Mouse (Mus musculus): Measurements from ENCODE around the gene Atp12a. TPM values are rescaled to one million over a fixed set of nuclear protein-coding genes. Genes with fewer than 3 reads are reported as not detected.

The Atp12a gene
- 129 TPM for polyA plus RNA-seq (2014; fragmentation: Illumina TruSeq; extraction: RNeasy Lipid Tissue Mini Kit (QIAGEN cat#74804); ENCODE audit: low read depth, low replicate concordance)

DNA sequence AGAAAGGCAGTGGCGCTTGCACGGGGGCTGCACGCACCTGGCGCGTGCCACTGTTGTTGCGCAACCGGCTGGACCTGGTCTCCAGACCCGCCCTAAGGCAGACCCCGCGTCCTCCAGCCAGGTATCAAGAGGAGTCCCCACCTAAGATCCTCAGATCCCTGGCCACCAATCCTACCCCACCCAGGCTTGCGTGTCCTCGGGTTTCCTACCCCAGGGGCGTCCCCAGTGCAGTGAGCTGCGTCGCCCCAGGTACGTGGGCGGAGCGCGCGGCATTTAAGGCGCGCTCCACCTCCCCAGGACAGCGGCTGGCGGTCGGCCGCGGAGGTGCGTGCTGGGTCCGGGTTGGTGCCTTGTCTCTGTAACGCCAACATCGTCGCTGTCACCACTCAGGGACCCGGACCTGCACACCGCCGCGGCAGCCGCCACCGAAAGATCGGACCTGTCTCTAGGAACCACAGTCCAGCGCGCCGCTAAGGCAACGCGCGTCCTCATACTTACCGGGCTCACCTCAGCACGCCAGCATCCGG is at the start of gene Atp12a:
Atp12a (plus strand) TSS at position 358 of the 527 bp plus-strand sequence.

DNA sequence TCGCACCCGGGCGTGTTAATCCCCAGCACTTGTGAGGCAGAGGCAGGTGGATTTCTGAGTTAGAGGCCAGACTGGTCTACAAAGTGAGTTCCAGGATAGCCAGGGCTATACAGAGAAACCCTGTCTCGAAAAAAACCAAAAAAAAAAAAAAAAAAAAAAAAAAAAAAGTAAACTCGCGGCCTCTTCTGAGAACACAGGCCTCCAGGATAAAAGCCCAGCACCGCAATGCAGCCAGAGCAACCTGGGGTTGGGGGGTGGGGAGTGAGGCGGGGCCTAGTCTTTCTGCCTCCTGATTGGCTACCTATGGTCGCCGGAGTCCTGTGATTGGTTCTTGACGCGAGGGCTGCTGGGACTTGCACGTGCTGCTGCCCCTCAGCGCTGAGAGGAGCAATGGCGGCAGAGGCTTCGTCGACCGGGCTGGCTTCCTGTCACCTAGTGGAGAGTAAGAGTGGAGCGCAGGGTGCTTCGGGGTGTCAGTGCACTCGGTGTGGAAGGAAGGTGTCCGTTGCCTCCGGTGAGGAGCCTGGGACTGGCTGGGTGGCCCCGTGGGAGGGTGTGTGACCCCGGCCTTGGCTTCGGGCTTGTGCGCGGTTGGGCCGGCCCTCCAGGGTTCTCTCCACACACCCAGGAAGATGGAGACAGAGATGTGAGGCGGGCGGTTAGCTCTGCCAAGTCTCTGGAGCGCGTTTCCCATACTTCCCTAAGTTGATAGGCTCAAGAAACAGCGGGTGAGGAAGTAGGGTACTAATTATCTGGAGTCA is 37.6 kb downstream of the Atp12a start, which contains the start of gene Rnf17:
Rnf17 (plus strand) TSS at position 271 of the 761 bp plus-strand sequence.

Other genes with a start within 250 kb of the Atp12a start
- gene Gzme, start 244.4 kb upstream of the Atp12a start, polyA plus RNA-seq (2014; fragmentation: Illumina TruSeq; extraction: RNeasy Lipid Tissue Mini Kit (QIAGEN cat#74804); ENCODE audit: low read depth, low replicate concordance), result not detected
- not detected for gene Gzmd, start 232.5 kb upstream of the Atp12a start, polyA plus RNA-seq (2014; fragmentation: Illumina TruSeq; extraction: RNeasy Lipid Tissue Mini Kit (QIAGEN cat#74804); ENCODE audit: low read depth, low replicate concordance)
- not detected for gene Gzmg, start 205.5 kb upstream of the Atp12a start, polyA plus RNA-seq (2014; fragmentation: Illumina TruSeq; extraction: RNeasy Lipid Tissue Mini Kit (QIAGEN cat#74804); ENCODE audit: low read depth, low replicate concordance)
- gene Gzmn, start 190.5 kb upstream of the Atp12a start, polyA plus RNA-seq (2014; fragmentation: Illumina TruSeq; extraction: RNeasy Lipid Tissue Mini Kit (QIAGEN cat#74804); ENCODE audit: low read depth, low replicate concordance), result not detected
- not detected for gene Gzmf, start 153.7 kb upstream of the Atp12a start, polyA plus RNA-seq (2014; fragmentation: Illumina TruSeq; extraction: RNeasy Lipid Tissue Mini Kit (QIAGEN cat#74804); ENCODE audit: low read depth, low replicate concordance)
- gene Gzmc, start 130.4 kb upstream of the Atp12a start, polyA plus RNA-seq (2014; fragmentation: Illumina TruSeq; extraction: RNeasy Lipid Tissue Mini Kit (QIAGEN cat#74804); ENCODE audit: low read depth, low replicate concordance), result not detected
- gene Gzmb, start 102.8 kb upstream of the Atp12a start, polyA plus RNA-seq (2014; fragmentation: Illumina TruSeq; extraction: RNeasy Lipid Tissue Mini Kit (QIAGEN cat#74804); ENCODE audit: low read depth, low replicate concordance), result 0.50 TPM
- gene Rnf17, start 37.5 kb downstream of the Atp12a start, polyA plus RNA-seq (2014; fragmentation: Illumina TruSeq; extraction: RNeasy Lipid Tissue Mini Kit (QIAGEN cat#74804); ENCODE audit: low read depth, low replicate concordance), result 0.69 TPM
- 21.4 TPM for gene Cenpj, start 210.4 kb downstream of the Atp12a start, polyA plus RNA-seq (2014; fragmentation: Illumina TruSeq; extraction: RNeasy Lipid Tissue Mini Kit (QIAGEN cat#74804); ENCODE audit: low read depth, low replicate concordance)
- gene Parp4, start 210.6 kb downstream of the Atp12a start, polyA plus RNA-seq (2014; fragmentation: Illumina TruSeq; extraction: RNeasy Lipid Tissue Mini Kit (QIAGEN cat#74804); ENCODE audit: low read depth, low replicate concordance), result 71.4 TPM